Mouse (Mus musculus): Measurements from ENCODE around the gene Sgip1. TPM values are rescaled to one million over a fixed set of nuclear protein-coding genes. Genes with fewer than 3 reads are reported as not detected.

Sgip1 gene
- polyA plus RNA-seq, 1 experiment = 8.6 TPM

DNA sequence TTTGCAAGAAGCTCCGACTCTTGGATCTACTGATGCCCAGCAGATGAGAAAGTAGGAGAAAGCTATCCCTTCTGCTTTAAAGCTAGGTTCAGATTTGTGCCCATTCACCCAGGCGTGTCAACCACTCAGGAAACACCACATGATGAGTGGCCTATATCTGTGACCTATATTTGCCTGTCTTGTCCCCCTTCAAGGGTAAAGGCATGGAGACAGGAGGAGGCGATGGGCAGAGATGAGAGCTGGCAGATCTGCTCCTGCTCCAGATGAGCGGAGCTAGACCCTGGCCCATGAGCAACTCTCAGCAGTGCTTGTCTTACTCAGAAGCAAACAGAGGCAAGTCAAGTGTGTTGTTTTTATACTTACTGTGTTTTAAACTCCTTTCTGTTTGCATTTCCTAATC lies 269.6 kb downstream of the Sgip1 start:
- Histone ChIP-seq H3K4me1 (ENCODE audit: control insufficient read depth, insufficient read depth, low read length) (no peaks in the 10 kb centered on the region), H3K4me3 (replicated peaks; ENCODE audit: extremely low read depth, low read depth, low read length) (no peak overlapping the region)
- TF ChIP-seq POLR2A (IDR thresholded peaks at IDR 0.05; ENCODE audit: borderline replicate concordance, extremely low read depth, low read depth, low read length) (no peak), CTCF (IDR thresholded peaks at IDR 0.05; ENCODE audit: insufficient read depth, low read length) (no peak)
- 89% methylated on average over 4 of the region's 4 CpGs for WGBS
- no peak for DNase-seq

DNA sequence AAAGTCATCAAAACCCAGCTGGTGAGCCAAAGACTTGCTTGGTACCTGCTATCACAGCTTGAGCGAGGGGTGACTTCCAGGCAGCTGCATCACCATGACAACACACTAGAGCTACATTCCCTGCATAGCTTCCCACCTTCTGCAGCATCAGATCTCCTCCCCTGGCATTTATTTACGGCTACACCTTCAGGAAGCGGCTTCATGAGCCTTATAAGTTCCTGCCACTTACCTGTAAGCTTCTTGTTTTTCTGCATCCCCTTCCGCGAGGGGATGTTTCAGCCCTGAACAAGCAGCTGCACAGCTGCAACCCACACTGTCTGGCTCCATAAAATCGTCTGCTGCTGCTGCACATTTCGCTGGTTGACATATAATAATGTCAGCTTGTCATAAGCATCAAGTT lies 270.7 kb downstream of the Sgip1 start:
- no peaks in the 10 kb centered on the region for H3K4me1 ChIP-seq (ENCODE audit: control insufficient read depth, insufficient read depth, low read length)
- WGBS = 43% methylated on average over 7 of the region's 7 CpGs
- no peak overlapping the region for H3K4me3 ChIP-seq (replicated peaks; ENCODE audit: extremely low read depth, low read depth, low read length)
- no peak for DNase-seq
- TF ChIP-seq POLR2A (IDR thresholded peaks at IDR 0.05; ENCODE audit: borderline replicate concordance, extremely low read depth, low read depth, low read length) = no peak
- no peak for TF ChIP-seq CTCF (IDR thresholded peaks at IDR 0.05; ENCODE audit: insufficient read depth, low read length)

DNA sequence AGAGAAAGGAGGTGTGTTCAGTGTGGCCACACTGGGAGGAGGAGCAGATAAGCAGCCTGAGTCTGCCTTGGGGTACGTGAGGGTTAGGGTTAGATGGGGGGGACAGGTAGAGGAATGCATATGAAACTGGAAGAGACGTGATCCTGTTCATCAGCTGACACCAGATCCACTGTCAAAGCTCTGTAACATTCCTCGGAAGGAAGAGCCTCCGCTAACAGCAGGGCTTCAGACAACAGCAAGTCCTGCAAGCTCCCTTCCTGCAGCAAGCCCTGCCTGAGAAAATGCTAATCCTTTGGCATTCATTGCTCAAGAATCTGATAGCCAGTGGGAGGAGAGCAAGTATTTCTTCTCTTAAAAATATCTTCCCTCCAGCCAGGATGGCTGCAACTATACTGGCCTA lies 272.4 kb downstream of the Sgip1 start:
- DNase-seq = no peak
- TF ChIP-seq CTCF (IDR thresholded peaks at IDR 0.05; ENCODE audit: insufficient read depth, low read length) (no peak), POLR2A (IDR thresholded peaks at IDR 0.05; ENCODE audit: borderline replicate concordance, extremely low read depth, low read depth, low read length) (no peak)
- 25% methylated on average over 4 of the region's 4 CpGs for WGBS

More for the DNA sequence above, 272.4 kb downstream of the Sgip1 start:
- H3K4me1 ChIP-seq (ENCODE audit: control insufficient read depth, insufficient read depth, low read length) = no peaks in the 10 kb centered on the region
- H3K4me3 ChIP-seq (replicated peaks; ENCODE audit: extremely low read depth, low read depth, low read length) = no peak overlapping the region

Other genes starting within 250 kb of the Sgip1 start
- not detected in 2 replicates for gene Tctex1d1, start 237.3 kb downstream of the Sgip1 start, polyA plus RNA-seq (2012; rRNA removed)